Mouse (Mus musculus) spleen, adult 2 months (tissue): ENCODE data around the gene Lbhd1.
"Not testable (repeated sequence)": the region's sequence is repeated elsewhere in the genome, so short reads cannot be mapped to it uniquely, and the experiment has no call there.

Source experiments
- CTCF ChIP-seq: fragments of 200-500 bp; IDR thresholded peaks from 2 replicates; pipeline ENCODE4 v1.5.1; 2011; ENCODE audit warnings: mild to moderate bottlenecking, inconsistent platforms; ENCODE audit not compliant: insufficient read depth, insufficient read length, insufficient replicate concordance; ENCODE audit errors: extremely low read depth
- POLR2A ChIP-seq: fragments of 200-500 bp; IDR thresholded peaks from 2 replicates; pipeline ENCODE4 v1.6.1; 2011; ENCODE audit warnings: low read depth, low read length, inconsistent platforms

GRCm38 (mm10) chr19:8870381-8870780 is 13.2 kb upstream of the Lbhd1 start:
- TF ChIP-seq CTCF, POLR2A: not testable (repeated sequence)
